Mouse (Mus musculus): Measurements from ENCODE around the gene Stat6.

Stat6 gene

DNA sequence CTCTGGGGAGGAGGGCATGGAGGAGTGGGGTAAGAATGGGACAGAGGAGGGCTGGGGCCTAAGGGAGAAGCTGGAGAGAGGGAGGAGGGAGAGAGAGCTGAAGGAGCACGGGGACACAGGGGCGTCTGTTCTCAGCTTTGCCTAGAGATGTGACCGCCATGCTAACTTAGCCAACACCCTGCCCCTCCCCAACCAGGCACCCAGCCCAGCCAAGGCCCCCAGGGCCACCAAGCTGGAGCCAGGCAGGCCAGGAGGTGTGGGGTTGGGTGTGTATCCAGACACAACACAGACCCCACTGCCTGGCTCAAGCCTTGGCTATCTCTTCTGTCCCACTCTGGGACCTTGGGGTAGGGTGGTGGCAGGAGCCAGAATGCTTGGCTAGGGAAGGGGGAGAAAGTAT lies 27.2 kb upstream of the Stat6 start:
- peak in 1 of 2 experiments; percentile 70 for DNase-seq

DNA sequence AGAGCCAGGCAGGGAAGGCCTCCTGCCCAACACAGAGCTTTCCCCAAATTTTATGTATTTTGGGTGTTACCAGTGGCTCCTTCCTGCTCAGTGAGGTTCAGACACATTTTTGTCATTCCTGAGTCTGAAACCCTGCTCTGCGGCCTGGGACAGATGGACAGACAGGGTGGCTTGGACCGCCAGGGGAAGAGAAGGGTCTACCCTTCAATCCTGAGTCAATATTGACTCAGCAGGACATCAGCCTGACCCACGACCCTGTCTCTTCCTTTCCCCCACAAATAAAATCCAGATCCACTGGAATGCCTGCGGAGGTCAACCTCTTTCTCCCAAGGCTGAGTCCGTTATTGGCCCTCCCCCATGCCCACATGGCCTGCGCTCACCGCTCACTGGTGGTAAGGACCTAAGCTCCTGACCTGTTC lies 26.5 kb upstream of the Stat6 start:
- DNase-seq: no peak

DNA sequence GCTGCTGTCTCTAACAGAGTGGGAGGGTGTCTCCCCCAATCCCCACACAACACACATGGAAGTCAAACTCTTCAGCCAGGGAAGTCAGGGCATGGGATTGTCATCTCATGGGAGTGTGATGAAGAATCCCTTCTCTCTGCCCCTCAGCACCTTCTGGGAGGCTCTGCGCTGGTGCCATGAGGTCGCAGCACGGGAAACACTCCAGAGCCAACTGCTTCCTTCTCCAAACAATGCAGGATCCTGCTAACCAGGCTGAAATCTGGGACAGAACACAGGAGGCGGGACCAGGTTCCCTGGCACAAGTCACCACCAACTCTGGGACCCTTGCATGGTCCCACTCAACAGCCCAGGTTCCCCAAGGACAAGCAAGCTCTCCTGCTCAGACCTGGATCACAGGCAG lies 25.5 kb upstream of the Stat6 start:
- no peak for DNase-seq

DNA sequence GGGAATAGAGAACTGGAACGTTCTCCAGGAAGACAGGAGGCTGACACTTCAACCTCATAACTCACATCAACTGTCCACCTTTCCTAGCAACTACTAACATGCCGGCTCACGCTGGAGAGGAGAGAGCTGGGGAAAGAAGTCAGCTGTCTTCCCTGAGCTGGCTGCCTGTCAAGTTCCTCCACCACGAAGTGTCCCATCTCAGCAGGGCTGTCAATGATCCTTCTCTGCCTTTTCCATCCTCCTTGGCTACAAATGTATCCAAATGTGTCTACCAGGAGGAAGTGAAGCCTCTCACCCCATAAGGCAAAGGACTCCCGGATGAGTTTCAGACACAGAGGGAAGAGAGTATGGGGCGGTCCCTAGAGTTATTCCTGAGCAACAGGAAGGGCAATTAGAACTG lies 24.6 kb upstream of the Stat6 start:
- peak in 1 of 2 experiments; percentile 68 for DNase-seq

DNA sequence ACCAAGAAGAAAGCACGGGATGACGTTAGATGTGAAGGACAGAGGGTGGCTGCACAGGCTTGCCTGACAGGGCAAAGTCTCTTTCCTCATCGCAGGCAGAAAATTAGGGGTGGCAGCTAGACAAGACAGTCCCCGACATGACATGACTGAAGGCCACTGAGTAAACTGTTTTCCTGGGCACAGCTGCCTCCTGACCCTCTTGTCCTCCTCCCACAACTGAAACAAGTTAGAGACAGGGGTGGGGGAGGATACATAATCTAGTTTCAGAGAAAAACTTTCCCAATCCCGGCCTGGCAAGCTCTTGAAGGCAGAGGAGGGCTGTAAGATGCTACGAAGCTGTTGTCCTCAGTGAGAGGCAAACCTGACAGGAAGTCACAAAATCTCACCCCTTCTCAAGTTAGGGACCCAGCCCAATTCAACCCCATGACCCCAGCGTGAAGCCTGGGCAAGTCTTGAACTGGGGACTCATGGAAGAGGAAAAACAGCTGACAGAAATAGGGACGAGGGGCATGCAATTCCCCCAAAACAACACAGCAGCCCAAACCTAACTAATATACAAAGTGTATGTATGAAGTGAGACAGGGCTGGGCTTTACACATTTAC lies 23.6 kb upstream of the Stat6 start:
- peak in 1 of 2 experiments; percentile 49 for DNase-seq

DNA sequence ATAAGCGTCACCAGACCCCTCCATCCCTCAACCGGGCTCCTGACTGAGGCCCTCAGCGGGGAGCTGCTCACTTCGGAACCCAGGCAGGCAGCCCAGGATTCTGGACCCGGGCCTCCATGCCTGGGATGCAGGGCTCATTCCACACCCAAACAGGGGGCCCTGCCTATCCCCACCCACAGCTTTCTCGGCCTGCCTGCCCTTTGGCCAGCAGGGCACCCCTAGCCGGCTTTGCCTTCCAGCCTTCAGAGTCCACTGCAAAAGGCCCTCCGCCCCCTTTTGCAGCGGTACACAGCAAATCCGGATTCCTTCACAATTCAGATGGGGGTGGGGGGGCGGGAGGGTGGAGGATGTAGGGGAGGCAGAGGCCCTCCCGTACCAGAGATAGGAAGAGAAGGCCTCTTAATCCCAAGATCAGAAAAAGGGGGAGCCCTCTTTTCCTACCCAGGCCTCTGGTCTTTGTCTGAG lies 22.8 kb upstream of the Stat6 start:
- DNase-seq: peak; percentile 50 to 65

DNA sequence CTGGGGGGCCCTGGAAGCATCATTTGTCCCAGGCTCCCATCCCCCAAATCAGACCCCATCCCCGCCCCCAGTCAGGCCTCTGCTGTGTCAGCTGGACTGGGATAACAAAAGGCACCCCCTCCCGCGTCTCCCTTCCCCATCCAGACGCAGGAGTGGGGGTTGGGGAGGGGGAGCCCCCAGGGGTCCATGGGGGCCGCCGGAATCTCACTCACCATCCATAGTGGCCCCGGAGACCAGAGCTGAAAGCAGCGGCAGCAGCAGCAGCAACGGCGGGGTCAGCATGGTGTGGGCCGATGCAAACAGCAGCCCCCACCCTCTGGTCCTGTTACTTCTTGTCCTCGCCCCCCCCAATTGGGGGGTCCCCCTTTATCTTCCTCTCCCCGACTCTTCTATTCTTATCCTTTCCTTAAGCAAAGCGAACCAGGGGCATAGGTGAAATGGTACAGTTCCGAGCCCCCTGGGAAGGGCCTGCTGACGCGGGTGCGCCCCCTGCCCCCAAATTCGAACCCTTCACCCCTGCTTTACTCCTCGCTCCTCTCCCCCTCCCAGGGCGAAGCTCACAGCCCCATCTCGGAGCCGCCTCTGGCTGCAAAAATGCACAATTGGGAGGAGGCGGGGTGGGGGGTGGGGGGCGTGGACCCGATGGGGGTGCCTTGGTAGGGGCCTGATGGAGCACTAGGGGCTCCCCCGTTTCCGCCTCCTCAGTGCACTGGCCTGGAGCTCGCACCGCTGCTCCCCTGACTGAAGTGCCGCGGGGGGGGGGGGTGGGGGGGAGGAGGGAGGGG lies 22.2 kb upstream of the Stat6 start, which contains the start of gene Lrp1:
Lrp1 (minus strand) TSS at position 743 of the 785 bp plus-strand sequence.
- peak in 1 of 2 experiments; percentile 52 for DNase-seq

DNA sequence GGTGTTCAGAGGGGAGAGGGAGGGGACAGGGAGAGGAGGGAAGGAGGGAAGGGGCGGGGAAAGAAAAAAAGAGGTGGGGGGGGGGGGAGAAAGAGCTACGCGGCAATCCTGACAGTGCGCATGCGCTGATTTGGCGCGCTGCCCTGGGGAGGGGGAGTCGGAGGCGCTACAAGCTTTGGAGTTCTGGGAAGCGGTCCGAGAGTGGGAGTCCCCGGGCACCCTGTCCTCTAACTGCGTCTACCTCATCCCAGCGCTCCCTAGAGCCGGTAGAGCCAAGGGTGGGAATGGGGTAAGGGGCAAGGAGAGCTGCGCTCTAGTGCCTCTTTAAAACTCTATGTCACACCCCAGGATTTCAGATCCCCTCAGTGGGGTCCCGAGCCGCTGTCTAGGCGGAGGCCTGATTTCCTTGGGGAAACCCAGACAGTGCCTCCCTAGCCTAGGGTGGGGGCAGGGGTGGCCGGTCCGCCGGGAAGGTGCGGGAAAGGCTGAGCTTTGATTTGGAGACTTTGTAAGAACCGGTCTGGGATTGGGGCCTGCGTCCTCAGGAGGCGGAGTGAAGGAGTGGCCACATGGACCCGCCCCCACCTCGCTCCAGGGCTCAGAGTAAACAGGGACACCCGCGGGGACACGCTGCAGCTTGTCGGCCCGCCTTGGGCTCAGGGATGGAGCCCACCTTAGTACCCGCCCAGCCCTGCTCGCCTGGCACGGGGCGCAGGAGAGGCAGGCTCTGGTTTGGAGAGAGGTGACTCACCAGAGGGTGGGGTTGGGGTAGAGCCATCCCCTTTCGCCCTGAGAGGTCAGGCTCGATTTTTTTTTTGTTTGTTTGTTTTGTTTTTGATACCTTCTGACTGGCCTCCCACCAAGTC lies 21.4 kb upstream of the Stat6 start:
- peak; percentile 91 to 95 for DNase-seq

DNA sequence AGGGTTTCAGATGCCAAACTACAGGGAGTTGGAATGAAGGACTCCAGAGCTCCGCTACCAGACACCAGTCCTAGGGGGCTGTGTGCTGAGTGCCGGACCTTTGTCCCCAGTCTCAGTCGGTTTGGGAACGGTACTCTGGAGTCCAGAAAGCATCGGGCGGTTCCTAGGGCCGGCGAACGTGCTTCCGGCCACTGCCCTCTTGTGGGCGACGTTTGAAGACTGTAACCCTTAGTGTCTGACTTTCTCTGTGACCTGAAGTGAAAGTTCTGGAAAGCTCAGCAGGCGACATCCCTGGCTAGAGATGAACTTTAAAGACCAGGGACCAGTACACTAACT lies 20.8 kb upstream of the Stat6 start:
- peak; percentile 83 to 86 for DNase-seq

DNA sequence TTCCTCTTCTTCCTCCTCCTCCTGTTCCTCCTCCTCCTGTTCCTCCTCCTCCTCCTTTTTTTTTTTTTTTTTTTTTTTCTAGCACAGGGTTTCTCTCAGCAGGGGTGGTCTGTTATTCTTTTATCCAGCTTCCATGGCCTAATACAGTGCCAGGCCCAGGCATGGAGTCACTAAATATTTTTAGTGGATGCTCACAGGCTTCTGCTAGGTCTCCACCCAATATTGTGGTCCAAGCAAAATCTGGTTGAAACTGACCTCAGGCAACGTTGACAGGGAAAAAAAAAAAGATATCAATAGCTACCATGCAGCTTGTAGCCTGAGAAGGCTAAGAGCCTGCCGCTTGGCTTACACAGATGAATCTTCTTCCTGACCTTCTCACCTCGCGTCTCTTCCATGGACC lies 20.1 kb upstream of the Stat6 start:
- DNase-seq: no peak

DNA sequence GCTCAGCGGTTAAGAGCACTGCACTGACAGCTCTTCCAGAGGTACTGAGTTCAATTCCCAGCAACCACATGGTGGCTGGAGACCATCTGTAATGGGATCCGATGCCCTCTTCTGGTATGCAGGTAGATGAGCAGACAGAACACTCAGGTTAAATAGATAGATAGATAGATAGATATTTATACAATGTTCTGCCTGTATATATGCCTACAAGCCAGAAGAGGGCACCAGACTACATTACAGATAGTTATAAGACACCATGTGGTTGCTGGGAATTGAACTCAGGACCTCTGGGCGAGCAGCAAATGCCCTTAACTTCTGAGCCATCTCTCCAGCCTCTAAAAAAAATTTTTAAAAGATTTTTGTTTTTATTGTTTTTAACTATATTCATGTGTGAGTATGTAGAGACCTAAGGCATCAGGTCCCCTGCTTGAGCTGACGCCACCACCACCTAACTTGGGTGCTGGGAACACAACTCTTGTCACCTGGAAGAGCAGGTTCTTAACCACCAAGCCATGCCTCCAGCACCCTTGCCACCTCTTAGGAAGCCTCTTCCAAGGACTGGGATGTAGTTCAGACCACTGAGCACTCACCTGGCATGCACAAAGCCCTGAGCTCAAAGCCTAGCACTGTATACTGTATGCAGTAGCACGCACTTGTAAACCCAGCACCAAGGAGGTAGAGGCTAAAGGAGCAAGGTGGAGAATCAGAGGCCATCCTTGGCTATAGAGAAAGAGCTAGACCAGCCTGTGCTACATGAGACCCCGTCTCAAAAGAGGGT lies 19.2 kb upstream of the Stat6 start:
- DNase-seq: no peak

DNA sequence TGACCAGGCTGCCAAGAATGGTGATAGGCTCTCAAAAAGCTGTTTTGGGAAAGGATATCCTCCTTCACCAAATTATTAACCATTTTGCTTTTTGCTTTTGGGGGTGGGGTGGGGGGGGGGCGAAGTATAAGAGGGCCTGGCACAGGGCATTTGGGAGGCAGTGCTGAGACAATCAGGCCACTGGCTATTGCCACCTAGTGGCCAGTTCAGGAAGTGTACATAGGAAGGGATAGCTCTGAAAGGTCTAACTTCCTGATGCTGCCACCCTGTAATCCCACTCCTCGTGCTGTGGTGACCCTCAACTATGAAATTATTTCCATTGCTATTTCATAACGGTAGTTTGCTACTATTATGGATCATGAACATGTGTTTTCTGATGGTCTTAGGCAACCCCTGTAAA lies 16.4 kb upstream of the Stat6 start:
- DNase-seq: no peak

DNA sequence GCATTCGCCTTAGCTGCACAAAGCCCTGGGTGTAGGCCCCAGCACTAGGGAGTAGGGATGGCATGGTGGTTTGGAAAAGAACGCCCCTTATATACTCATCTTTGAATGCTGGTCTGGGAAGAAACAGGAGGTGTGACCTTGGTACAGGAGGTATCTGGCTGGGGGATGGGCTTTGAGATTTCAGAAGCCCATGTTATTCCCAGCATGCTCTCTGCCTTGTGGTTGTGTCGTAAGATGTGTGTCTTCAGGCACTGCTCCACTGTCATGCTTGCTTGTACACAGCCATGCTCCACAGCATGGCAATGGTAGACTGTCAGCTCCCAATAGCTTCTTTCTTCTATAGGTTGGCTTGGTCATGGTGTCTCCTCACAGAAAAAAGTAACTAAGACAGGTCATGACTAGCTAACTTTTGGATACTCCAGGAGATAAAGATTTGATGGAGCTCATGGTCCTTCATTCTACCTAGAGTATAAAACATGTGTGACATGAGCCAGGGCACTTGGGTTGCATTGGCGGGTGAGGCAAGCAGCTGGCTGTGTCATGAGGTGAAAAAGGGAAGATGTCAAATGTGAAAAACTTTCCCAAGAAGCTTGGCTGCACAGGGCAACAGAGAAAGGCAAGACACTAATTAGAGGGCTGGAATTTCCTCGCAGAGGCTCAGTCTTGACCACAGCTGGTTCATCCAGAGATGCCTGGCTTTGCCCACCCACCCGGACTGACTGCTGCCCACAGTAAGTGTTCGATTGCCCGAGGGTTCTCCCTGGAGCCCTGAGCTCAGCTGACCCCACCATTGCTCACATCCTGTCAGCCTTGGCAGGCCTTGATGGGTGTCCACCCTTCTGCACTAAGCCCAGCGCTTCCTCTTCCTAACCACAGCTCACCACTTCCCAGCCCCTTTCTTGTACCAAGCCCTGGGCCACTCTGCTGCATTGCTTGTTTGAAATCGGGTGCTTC lies 11.2 kb upstream of the Stat6 start:
- DNase-seq: peak; percentile 61 to 65

DNA sequence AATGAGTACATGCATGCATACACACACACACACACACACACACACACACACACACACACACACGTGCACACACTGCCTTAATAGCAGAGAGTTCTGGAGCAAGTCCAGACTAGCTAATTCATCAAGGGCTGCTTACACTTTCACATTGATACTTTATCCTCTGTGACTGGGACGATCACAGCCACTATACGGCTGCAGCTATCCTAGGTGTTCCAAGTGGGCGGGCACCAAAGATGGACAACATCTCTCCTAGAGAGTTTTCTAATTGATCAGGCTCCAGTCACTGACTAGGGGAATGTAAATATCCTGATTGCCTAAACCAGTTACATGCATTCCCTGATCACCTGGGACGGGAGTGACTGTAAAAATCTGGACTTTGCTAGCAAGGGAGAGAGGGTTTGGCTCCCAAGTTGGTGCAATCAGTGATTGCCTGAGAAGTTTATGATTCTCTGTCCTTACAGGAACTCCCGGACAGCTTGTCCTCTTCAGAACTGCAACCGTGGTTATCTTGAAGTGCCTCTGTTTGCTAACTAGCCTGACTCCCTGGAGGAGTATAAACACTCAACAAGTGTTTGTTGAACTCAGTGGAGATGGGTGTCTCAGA lies 10.0 kb upstream of the Stat6 start:
- DNase-seq: no peak

DNA sequence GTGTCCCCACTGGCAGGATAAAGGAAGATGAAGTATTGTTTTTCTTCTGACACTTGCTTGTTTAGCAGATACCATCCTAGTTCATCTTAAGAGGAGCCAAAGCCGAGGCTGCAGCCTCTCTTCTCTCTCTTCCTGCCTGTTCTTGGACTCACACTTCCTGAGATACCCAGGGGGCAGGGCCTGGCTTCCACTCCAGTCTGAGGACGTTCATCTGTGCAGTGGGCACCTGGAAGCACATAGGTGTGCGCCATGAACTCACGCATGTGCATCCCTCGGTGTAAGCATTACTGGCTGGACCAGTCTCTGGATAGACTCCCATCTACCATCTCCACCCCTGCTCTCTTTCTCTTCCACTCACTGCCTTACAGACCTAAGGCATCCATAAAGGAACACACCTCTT lies 2.4 kb upstream of the Stat6 start:
- DNase-seq: no peak

DNA sequence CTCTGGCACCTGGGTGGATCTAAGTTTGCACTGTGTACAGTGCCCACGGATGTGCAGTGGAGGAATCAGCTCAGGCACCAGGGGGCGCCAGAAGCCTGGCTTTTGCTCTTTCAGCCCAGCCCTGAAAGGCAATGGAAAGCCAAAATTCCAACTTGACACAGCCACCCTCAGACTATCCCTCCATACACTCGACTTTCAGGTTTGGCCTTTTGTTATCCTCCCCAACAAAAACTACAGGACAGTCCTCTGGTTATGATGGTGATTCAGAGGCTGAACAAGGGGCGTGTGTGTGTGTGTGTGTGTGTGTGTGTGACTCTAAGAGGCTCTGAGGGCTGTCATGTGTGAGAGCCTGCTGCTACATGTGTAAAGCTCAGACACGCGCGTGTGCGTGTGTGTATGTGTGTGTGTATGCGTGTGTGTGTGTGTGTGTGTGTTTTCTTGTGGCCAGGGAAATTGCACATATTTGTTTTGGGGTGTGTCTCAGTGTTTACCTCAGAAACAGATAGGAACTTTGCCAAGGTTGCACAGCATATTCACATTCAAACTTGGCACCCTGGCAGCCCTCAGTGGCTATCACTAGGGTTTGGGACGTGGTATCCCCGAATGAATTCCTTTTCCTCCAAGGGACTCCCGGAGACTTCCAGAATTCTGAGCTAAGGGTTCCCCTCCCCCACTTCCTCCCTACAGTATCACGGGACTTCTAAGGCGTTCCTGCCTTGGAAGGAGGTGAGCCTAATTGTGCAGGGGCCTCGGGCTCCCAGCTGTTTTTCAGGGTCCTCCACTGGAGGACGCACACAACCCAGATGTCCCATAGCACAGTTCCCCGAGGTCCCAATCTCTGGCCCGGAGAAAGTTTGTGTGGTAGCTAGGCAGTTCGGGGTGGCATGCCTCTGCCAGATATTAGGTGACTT lies 670 bp upstream of the Stat6 start:
- peak; percentile 87 to 92 for DNase-seq

DNA sequence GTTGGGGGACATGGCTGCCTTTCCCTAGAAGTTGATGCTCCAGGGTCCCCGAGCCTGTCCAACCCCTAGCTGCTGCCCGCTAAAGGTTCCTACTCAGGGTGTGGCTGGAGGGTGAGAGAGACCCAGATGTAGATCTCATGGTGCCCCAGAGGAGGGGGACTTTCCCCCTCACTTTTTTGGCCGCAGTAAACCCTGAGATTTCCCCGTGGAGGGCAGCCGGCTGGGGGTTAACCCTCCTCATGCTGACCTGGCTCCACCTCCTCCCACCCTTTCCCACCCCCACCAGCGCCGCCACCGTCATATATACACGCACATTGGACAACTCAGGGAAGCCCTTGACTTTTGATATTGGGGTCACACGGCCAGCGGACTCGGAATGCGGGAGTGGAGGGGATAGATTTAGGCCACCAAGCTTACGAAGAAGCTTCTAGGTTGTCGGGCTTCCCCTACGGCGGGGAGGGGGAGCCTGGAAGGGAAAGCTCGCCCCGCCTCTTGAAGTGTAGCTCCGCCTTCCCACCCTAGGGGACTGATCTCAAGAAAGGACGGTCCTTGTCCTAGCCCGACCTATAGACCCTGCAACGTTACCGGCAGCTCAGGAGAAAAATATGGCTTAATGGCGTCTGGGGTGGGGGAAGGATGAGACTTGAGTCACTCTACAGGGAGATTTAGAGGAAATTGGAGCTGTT lies 910 bp downstream of the Stat6 start:
- DNase-seq: peak; percentile 84 to 87

DNA sequence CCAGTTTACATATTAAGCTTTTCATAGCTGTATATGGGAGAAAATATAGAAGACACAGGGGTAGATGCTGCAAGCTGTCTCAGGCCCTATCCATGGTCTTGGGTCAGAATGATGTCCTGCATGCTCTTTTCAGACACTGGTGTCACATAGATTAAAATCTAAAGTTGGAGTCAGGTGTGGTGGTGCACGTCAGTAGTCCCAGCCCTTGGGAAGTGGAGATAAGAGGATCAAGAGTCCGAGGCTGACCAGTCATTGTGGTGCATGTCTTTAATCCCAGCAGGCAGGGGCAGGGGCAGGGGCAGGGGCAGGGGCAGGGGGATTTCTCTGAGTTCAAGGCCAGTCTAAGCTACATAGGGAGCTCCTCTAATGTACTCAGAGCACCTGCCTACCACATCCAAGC lies 3.0 kb downstream of the Stat6 start:
- DNase-seq: no peak

DNA sequence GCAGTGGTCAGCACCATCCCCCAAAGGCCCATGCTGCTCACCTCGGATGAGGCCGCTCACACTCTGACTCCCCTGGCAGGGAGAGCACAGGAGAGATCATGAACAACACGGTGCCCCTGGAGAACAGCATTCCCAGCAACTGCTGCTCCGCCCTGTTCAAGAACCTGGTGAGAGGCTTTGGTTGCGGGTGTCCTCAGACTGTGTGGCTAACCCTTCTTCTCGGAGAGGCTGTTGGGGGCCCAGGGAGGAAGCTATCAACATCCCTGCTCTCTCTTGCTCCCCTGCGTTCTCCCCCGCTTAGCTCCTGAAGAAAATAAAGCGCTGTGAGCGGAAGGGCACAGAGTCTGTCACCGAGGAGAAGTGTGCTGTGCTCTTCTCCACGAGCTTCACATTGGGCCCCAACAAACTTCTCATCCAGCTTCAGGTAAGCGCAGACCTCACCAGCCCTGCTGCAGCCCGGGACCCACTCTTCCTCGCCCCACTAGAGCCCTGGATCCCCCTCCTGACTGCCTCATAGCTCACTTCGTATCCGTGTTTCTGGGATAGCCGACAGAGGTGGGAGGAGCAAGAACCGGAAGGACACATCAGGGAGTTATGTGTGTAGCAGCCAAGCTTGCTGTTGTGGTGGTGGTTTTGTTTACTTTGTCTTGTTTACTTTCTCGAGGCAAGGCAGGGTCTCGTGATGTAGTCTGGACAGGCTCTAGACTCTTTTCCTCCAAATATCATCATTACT lies 10.3 kb downstream of the Stat6 start:
- DNase-seq: no peak
